Mouse (Mus musculus): Measurements from ENCODE around the gene Eif4a2.

Eif4a2 gene

GRCm38 (mm10) chr16:23106121-23106520, 1.1 kb upstream of the Eif4a2 start:
- no peak for DNase-seq

GRCm38 (mm10) chr16:23107946-23108759, 909 bp downstream of the Eif4a2 start:
- peak; percentile 87 for DNase-seq

- DNase-seq: no peak
Measured at GRCm38 (mm10) chr16:23108943-23109342, 1.7 kb downstream of the Eif4a2 start.

GRCm38 (mm10) chr16:23109350-23110280, 2.4 kb downstream of the Eif4a2 start:
- no peak for DNase-seq

GRCm38 (mm10) chr16:23112348-23112747, 5.1 kb downstream of the Eif4a2 start:
- DNase-seq: no peak

- DNase-seq: no peak
Measured at GRCm38 (mm10) chr16:23112861-23113435, 5.7 kb downstream of the Eif4a2 start.

- no peak for DNase-seq
Measured at GRCm38 (mm10) chr16:23113903-23114302, 6.7 kb downstream of the Eif4a2 start.

GRCm38 (mm10) chr16:23114339-23115171, 7.3 kb downstream of the Eif4a2 start:
- no peak for DNase-seq

GRCm38 (mm10) chr16:23115486-23115885, 8.2 kb downstream of the Eif4a2 start:
- no peak for DNase-seq

GRCm38 (mm10) chr16:23117173-23117572, 9.9 kb downstream of the Eif4a2 start:
- DNase-seq: no peak

GRCm38 (mm10) chr16:23122446-23122845, 15.2 kb downstream of the Eif4a2 start:
- DNase-seq: no peak

GRCm38 (mm10) chr16:23123104-23123503, 15.9 kb downstream of the Eif4a2 start:
- no peak for DNase-seq

GRCm38 (mm10) chr16:23124398-23124797, 17.2 kb downstream of the Eif4a2 start:
- no peak for DNase-seq

- DNase-seq: no peak
Measured at GRCm38 (mm10) chr16:23127311-23127672, 20.0 kb downstream of the Eif4a2 start.

- DNase-seq: peak; percentile 92
Measured at GRCm38 (mm10) chr16:23127673-23128375, 20.6 kb downstream of the Eif4a2 start, which contains the start of gene Rfc4. Gene Rfc4, minus strand, starts transcription at chr16:23127737.

GRCm38 (mm10) chr16:23130303-23130702, 23.1 kb downstream of the Eif4a2 start:
- DNase-seq: no peak

- DNase-seq: no peak
Measured at GRCm38 (mm10) chr16:23132336-23132735, 25.1 kb downstream of the Eif4a2 start.

- DNase-seq: peak; percentile 36
Measured at GRCm38 (mm10) chr16:23135421-23136149, 28.3 kb downstream of the Eif4a2 start.

- no peak for DNase-seq
Measured at GRCm38 (mm10) chr16:23136406-23136970, 29.2 kb downstream of the Eif4a2 start.

- no peak for DNase-seq
Measured at GRCm38 (mm10) chr16:23140911-23141310, 33.7 kb downstream of the Eif4a2 start.

GRCm38 (mm10) chr16:23144326-23144725, 37.1 kb downstream of the Eif4a2 start:
- no peak for DNase-seq

All from kidney, adult 9 months (tissue).